Mouse (Mus musculus): Measurements from ENCODE around the gene Aim2.

DNA sequence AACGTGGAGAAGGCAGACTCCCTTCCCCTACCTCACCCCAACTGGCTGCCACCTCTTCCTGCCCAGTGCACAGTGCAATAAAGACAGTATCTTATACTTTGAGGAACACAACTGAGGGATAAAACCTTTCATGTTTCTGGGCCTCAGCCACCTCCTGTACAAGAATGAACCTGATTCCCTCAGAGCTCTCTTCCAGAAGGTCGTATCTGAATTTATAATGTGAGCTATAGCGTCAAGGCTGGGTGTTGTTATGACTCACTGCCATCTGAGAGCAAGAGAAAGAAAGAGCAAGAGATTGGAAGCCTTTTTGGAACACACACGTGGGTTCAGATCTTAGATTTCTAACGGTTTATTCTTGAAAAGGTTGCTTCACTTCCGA is 28.4 kb upstream of the Aim2 start:
- TF ChIP-seq CTCF (IDR thresholded peaks at IDR 0.05; ENCODE audit: low read depth) (no peak), EP300 (IDR thresholded peaks at IDR 0.05; ENCODE audit: low read depth) (no peak)
